ENCODE assay signal across 8 mouse cellular contexts in genomic region chr16:17761074-17761473, GRCm38 (mm10). TPM values are rescaled to one million over a fixed set of nuclear protein-coding genes. Genes with fewer than 3 reads are reported as not detected.
DNase-seq lines count a peak whose midpoint lies in the region; ATAC-seq lines count a peak whose summit lies in the region.

No protein-coding gene starts in this region.

- peaks cover 27% of the 10 kb centered on the region for H3K4me1 ChIP-seq in midbrain, embryonic 10.5 days
- H3K4me1 ChIP-seq in midbrain, embryonic 11.5 days (ENCODE audit: control insufficient read depth, insufficient read depth, low read length) = peaks cover 8% of the 10 kb centered on the region
- H3K4me1 ChIP-seq in liver, embryonic 11.5 days (replicated peaks; ENCODE audit: control insufficient read depth, insufficient read depth, low read length) = peaks cover 33% of the 10 kb centered on the region
- H3K4me1 ChIP-seq in stomach, embryonic 16.5 days (ENCODE audit: control insufficient read depth, insufficient read depth, low read length) = peaks cover 19% of the 10 kb centered on the region; the same call in 1 of the 2 replicates

- H3K4me2 ChIP-seq in midbrain, embryonic 11.5 days = no peak overlapping the region
- H3K4me2 ChIP-seq in liver, embryonic 11.5 days = peak overlapping the region; percentile 97
- peak overlapping the region; percentile 96 for H3K4me2 ChIP-seq in stomach, embryonic 16.5 days (ENCODE audit: low read depth, low read length)

- no peak overlapping the region for H3K9ac ChIP-seq in midbrain, embryonic 11.5 days (ENCODE audit: low read length)
- peak overlapping the region; percentile 4 for H3K9ac ChIP-seq in liver, embryonic 11.5 days (ENCODE audit: low read depth, low read length)
- 0 out of 2 replicates have a peak overlapping the region, but pooled peaks have one; percentile 94 for H3K9ac ChIP-seq in stomach, embryonic 16.5 days (ENCODE audit: low read length)

- no peaks in the 10 kb centered on the region for H3K9me3 ChIP-seq in midbrain, embryonic 10.5 days (replicated peaks)
- no peaks in the 10 kb centered on the region for H3K9me3 ChIP-seq in midbrain, embryonic 11.5 days (ENCODE audit: control insufficient read depth, low read length)
- no peaks in the 10 kb centered on the region for H3K9me3 ChIP-seq in liver, embryonic 11.5 days (ENCODE audit: control insufficient read depth, low read length)
- no peaks in the 10 kb centered on the region for H3K9me3 ChIP-seq in stomach, embryonic 16.5 days (replicated peaks; ENCODE audit: control insufficient read depth, low read length)

- 71% methylated on average over 1 of the region's 1 CpGs for WGBS in midbrain, embryonic 10.5 days
- 77% methylated on average over 1 of the region's 1 CpGs for WGBS in midbrain, embryonic 11.5 days
- WGBS in liver, embryonic 11.5 days = 14% methylated on average over 1 of the region's 1 CpGs
- 30% methylated on average over 1 of the region's 1 CpGs for WGBS in stomach, embryonic 16.5 days

- no peak overlapping the region for H3K27ac ChIP-seq in midbrain, embryonic 10.5 days (replicated peaks)
- no peak overlapping the region for H3K27ac ChIP-seq in midbrain, embryonic 11.5 days (ENCODE audit: low read depth, low read length)
- peak overlapping the region; percentile 82 for H3K27ac ChIP-seq in liver, embryonic 11.5 days (ENCODE audit: low read depth, low read length)
- H3K27ac ChIP-seq in stomach, embryonic 16.5 days (ENCODE audit: low read length) = no peak overlapping the region

- peak; percentile 22 to 29 for DNase-seq in cerebellum, postnatal 14 days
- no peak for DNase-seq in cerebellum, adult 8-10 months
- DNase-seq in midbrain, embryonic 10.5 days (ENCODE audit: low spot score) = no peak
- DNase-seq in midbrain, embryonic 11.5 days (ENCODE audit: low spot score, missing footprints) = no peak
- DNase-seq in liver, embryonic 11.5 days (ENCODE audit: low spot score) = peak; percentile 44
- no peak for DNase-seq in urinary bladder, postnatal 25 days (ENCODE audit: low spot score)
- DNase-seq in frontal cortex, postnatal 36 days (ENCODE audit: low spot score in 2 of 2) = no peak

- no peak for ATAC-seq in midbrain, embryonic 11.5 days (ENCODE audit: low FRiP score)
- ATAC-seq in liver, embryonic 11.5 days (replicated peaks; ENCODE audit: low FRiP score) = peak; percentile 73
- ATAC-seq in stomach, embryonic 16.5 days (ENCODE audit: insufficient read depth, low FRiP score) = no peak

- peak overlapping the region; percentile 71; the same call in 1 of the 2 replicates for H3K4me3 ChIP-seq in midbrain, embryonic 10.5 days
- no peak overlapping the region for H3K4me3 ChIP-seq in midbrain, embryonic 11.5 days (ENCODE audit: low read depth, low read length)
- peak overlapping the region; percentile 71 for H3K4me3 ChIP-seq in liver, embryonic 11.5 days (ENCODE audit: low read depth, low read length)
- peak overlapping the region; percentile 71; the same call in 1 of the 2 replicates for H3K4me3 ChIP-seq in stomach, embryonic 16.5 days (replicated peaks; ENCODE audit: low read length)

- peaks cover 36% of the 10 kb centered on the region for H3K27me3 ChIP-seq in midbrain, embryonic 10.5 days (ENCODE audit: low read depth, poor library complexity, severe bottlenecking)
- H3K27me3 ChIP-seq in midbrain, embryonic 11.5 days (ENCODE audit: control insufficient read depth, insufficient read depth, low read length) = no peaks in the 10 kb centered on the region
- no peaks in the 10 kb centered on the region for H3K27me3 ChIP-seq in liver, embryonic 11.5 days (replicated peaks; ENCODE audit: control insufficient read depth, insufficient read depth, low read length)
- no peaks in the 10 kb centered on the region for H3K27me3 ChIP-seq in stomach, embryonic 16.5 days (ENCODE audit: control insufficient read depth, insufficient read depth, low read length)

- H3K36me3 ChIP-seq in midbrain, embryonic 10.5 days = peaks cover 28% of the 10 kb centered on the region
- H3K36me3 ChIP-seq in midbrain, embryonic 11.5 days (ENCODE audit: control insufficient read depth, insufficient read depth, low read length) = no peaks in the 10 kb centered on the region
- H3K36me3 ChIP-seq in liver, embryonic 11.5 days (ENCODE audit: control insufficient read depth, insufficient read depth, low read length) = peaks cover 2% of the 10 kb centered on the region; the same call in 1 of the 2 replicates
- no peaks in the 10 kb centered on the region for H3K36me3 ChIP-seq in stomach, embryonic 16.5 days (ENCODE audit: control insufficient read depth, insufficient read depth, low read length)

RNA-seq across cellular contexts. Expression of gene Klhl22, which starts 1.7 kb away (rescaled TPM):
- polyA plus RNA-seq in midbrain, embryonic 10.5 days (2016; fragmentation: Nextera tagmentation; extraction: Ambion mirVana) = 52.6 and 57.4 TPM in 2 replicates
- 38.7 and 39.5 TPM in 2 replicates for polyA plus RNA-seq in midbrain, embryonic 11.5 days (2014; fragmentation: Nextera tagmentation; extraction: Ambion mirVana)
- 47.5 and 49.3 TPM in 2 replicates for polyA plus RNA-seq in liver, embryonic 11.5 days (2014; fragmentation: Nextera tagmentation; extraction: Ambion mirVana)
- 56.7 and 57.7 TPM in 2 replicates for polyA plus RNA-seq in stomach, embryonic 16.5 days (2015; fragmentation: Nextera tagmentation; extraction: Ambion mirVana)

RNA-seq across cellular contexts. Expression of gene Med15, which starts 28.4 kb away (rescaled TPM):
- 45.2 and 47.8 TPM in 2 replicates for polyA plus RNA-seq in midbrain, embryonic 10.5 days (2016; fragmentation: Nextera tagmentation; extraction: Ambion mirVana)
- 28.9 and 29.4 TPM in 2 replicates for polyA plus RNA-seq in midbrain, embryonic 11.5 days (2014; fragmentation: Nextera tagmentation; extraction: Ambion mirVana)
- polyA plus RNA-seq in liver, embryonic 11.5 days (2014; fragmentation: Nextera tagmentation; extraction: Ambion mirVana) = 44.8 and 46.7 TPM in 2 replicates
- polyA plus RNA-seq in stomach, embryonic 16.5 days (2015; fragmentation: Nextera tagmentation; extraction: Ambion mirVana) = 39.2 and 42.5 TPM in 2 replicates

RNA-seq across cellular contexts. Expression of gene Scarf2, which starts 36.0 kb away (rescaled TPM):
- polyA plus RNA-seq in midbrain, embryonic 10.5 days (2016; fragmentation: Nextera tagmentation; extraction: Ambion mirVana) = 4.1 TPM in 2 replicates
- 3.8 and 4.4 TPM in 2 replicates for polyA plus RNA-seq in midbrain, embryonic 11.5 days (2014; fragmentation: Nextera tagmentation; extraction: Ambion mirVana)
- 5.8 and 6.9 TPM in 2 replicates for polyA plus RNA-seq in liver, embryonic 11.5 days (2014; fragmentation: Nextera tagmentation; extraction: Ambion mirVana)
- 4.8 and 7.3 TPM in 2 replicates for polyA plus RNA-seq in stomach, embryonic 16.5 days (2015; fragmentation: Nextera tagmentation; extraction: Ambion mirVana)

Comparison
In these comparisons a context has a peak if more than half of its experiments do, and no peak if none do; other contexts are left out.
1. DNase-seq: peak in cerebellum, postnatal 14 days (2 of 2) and liver, embryonic 11.5 days (single experiment); none in cerebellum, adult 8-10 months (single experiment), midbrain, embryonic 10.5 days (single experiment), midbrain, embryonic 11.5 days (single experiment), urinary bladder, postnatal 25 days (single experiment) and frontal cortex, postnatal 36 days (0 of 2).